Mouse (Mus musculus): ENCODE results near the gene Klb. TPM values are rescaled to one million over a fixed set of nuclear protein-coding genes. Genes with fewer than 3 reads are reported as not detected.

Gene Klb
- total RNA-seq, 2 experiments from 2014 or later, result 0.66 to 0.74 TPM

Other genes with a start within 250 kb of the Klb start
- gene Klhl5, start 240.8 kb upstream of the Klb start, total RNA-seq (2021), result 100 to 1,000 TPM in 1 of 2 experiments, 10 to 100 TPM in 1; 92.8 to 100 TPM
- 10 to 100 TPM; 16.7 to 20.8 TPM for gene Wdr19, start 148.6 kb upstream of the Klb start, total RNA-seq (2021)
- 10 to 100 TPM; 26.6 to 29.5 TPM for gene Rfc1, start 12.6 kb upstream of the Klb start, total RNA-seq (2021)
- 100 to 1,000 TPM; 633 to 651 TPM for gene Rpl9, start 43.1 kb downstream of the Klb start, total RNA-seq (2021)
- gene Lias, start 43.2 kb downstream of the Klb start, total RNA-seq (2021), result 10 to 100 TPM; 37.4 to 38.2 TPM
- 10 to 100 TPM; 27.7 to 33.7 TPM for gene Ugdh, start 87.6 kb downstream of the Klb start, total RNA-seq (2021)
- not detected for gene Gm43552, start 144.5 kb downstream of the Klb start, total RNA-seq (2021)
- 100 to 1,000 TPM; 141 to 152 TPM for gene Smim14, start 188.9 kb downstream of the Klb start, total RNA-seq (2021)
- 100 to 1,000 TPM; 140 to 150 TPM for gene Ube2k, start 188.9 kb downstream of the Klb start, total RNA-seq (2021)

All from layer of hippocampus, postnatal 10 days (tissue).